Mouse (Mus musculus) G1E (cell line): ENCODE data around the gene Acvrl1. TPM values are rescaled to one million over a fixed set of nuclear protein-coding genes. Genes with fewer than 3 reads are reported as not detected.
A peak's percentile ranks its signal among the peaks of the same experiment; 100 is the strongest.

ENCODE experiments used
- ATAC-seq: 2 replicates; pipeline ENCODE4 v1.8.0; 2016; ENCODE audit warnings: mild to moderate bottlenecking; ENCODE audit not compliant: insufficient number of reproducible peaks, poor library complexity, low FRiP score, severe bottlenecking; ENCODE audit errors: extremely low read depth
- DNase-seq: peaks from one replicate; pipeline ENCODE4 v3.0.0; 2012; ENCODE audit warnings: low spot score
- H3K27me3 ChIP-seq: 2 replicates; pipeline ENCODE4 v1.6.1; 2012; ENCODE audit warnings: mild to moderate bottlenecking, low read length, inconsistent platforms; ENCODE audit not compliant: insufficient read depth
- H3K36me3 ChIP-seq: replicated peaks from 2 replicates; pipeline ENCODE3; 2012; ENCODE audit warnings: mild to moderate bottlenecking, inconsistent platforms
- H3K4me1 ChIP-seq: 2 replicates; pipeline ENCODE4 v1.6.1; 2012; ENCODE audit warnings: low read depth, low read length, inconsistent platforms, mixed read lengths; ENCODE audit not compliant: insufficient read depth
- H3K4me3 ChIP-seq: 2 replicates; pipeline ENCODE4 v1.5.1; 2012; ENCODE audit warnings: low read depth, mild to moderate bottlenecking, inconsistent platforms, low read length, moderate library complexity, mixed read lengths
- H3K9me3 ChIP-seq: replicated peaks from 2 replicates; pipeline ENCODE4 v1.6.1; 2012; ENCODE audit warnings: inconsistent platforms
- CTCF ChIP-seq: IDR thresholded peaks from 2 replicates; pipeline ENCODE4 v1.5.1; 2012; ENCODE audit warnings: low read depth, low read length, inconsistent platforms, mixed read lengths
- GATA1 ChIP-seq: IDR thresholded peaks from 2 replicates; pipeline ENCODE4 v1.6.1; 2012; ENCODE audit warnings: borderline replicate concordance, low read length, inconsistent platforms, mixed read lengths
- GATA2 ChIP-seq: IDR thresholded peaks from 2 replicates; pipeline ENCODE4 v1.6.1; 2012; ENCODE audit warnings: low read depth, low read length, inconsistent platforms, borderline replicate concordance
- POLR2AphosphoS5 ChIP-seq: IDR thresholded peaks from 2 replicates; pipeline ENCODE4 v1.6.1; 2012; ENCODE audit warnings: low read depth, low read length, inconsistent platforms; ENCODE audit not compliant: insufficient replicate concordance
- TAL1 ChIP-seq: conservative IDR thresholded peaks from 2 replicates; pipeline ENCODE4 v1.6.1; 2012; ENCODE audit warnings: low read depth, low read length, inconsistent platforms, mixed read lengths
- polyA plus RNA-seq: library from polyadenylated mRNA; stranded (reverse); fragments of >175 nt; gene quantifications from 2 replicates; pipeline ENCODE4 v1.2.3, GENCODE M21; 2012
- total RNA-seq, 2 experiments: library from RNA; stranded (forward) in 1 of 2; stranded (reverse) in 1 of 2; fragments of 200-1000 nt in 1 of 2; fragments of >200 nt in 1 of 2; fragmentation: Nextera tagmentation in 1 of 2; gene quantifications; 2 replicates each; pipeline ENCODE4 v1.2.3; 2014 to 2017

Acvrl1 gene
- total and polyA plus RNA-seq, 3 experiments: 0.02 to 0.60 TPM; not detected in 1

DNA sequence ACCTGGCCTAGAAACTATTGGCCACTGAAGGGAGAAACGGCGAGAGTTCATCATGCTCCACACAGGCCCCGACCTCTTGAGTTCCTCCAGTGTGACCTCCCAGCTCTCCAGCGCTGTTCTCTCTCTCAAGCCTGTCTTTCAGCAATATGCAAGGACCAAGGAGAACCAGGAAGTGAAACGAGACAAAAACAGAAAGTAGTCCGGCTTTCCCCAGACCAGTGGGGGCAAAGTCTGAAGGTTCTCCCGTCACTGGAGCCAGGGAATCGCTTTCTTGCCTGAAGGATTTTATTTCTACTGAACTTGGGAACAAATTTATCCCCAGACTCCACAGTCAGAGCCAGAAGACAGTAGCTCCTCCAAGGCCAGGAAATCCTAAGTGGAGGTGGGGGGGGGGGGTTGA is 16.5 kb downstream of the Acvrl1 start:
- no peaks in the 10 kb centered on the region for H3K4me1 ChIP-seq
- no peak overlapping the region for H3K4me3 ChIP-seq
- peaks cover 76% of the 10 kb centered on the region for H3K9me3 ChIP-seq
- ATAC-seq: no peak
- H3K27me3 ChIP-seq: no peaks in the 10 kb centered on the region
- DNase-seq: no peak
- no peaks in the 10 kb centered on the region for H3K36me3 ChIP-seq
- no peak for TF ChIP-seq POLR2AphosphoS5

GRCm38 (mm10) chr15:101145424-101146099 is 17.2 kb downstream of the Acvrl1 start:
- no peak for TF ChIP-seq POLR2AphosphoS5
- no peak for TF ChIP-seq GATA1
- TF ChIP-seq GATA2: no peak
- Histone ChIP-seq H3K4me3 (peak overlapping the region; percentile 45; the same call in 1 of the 2 replicates), H3K9me3 (peaks cover 71% of the 10 kb centered on the region), H3K4me1 (no peaks in the 10 kb centered on the region), H3K27me3 (no peaks in the 10 kb centered on the region), H3K36me3 (no peaks in the 10 kb centered on the region)
- ATAC-seq (peak; percentile 48), DNase-seq (no peak)

DNA sequence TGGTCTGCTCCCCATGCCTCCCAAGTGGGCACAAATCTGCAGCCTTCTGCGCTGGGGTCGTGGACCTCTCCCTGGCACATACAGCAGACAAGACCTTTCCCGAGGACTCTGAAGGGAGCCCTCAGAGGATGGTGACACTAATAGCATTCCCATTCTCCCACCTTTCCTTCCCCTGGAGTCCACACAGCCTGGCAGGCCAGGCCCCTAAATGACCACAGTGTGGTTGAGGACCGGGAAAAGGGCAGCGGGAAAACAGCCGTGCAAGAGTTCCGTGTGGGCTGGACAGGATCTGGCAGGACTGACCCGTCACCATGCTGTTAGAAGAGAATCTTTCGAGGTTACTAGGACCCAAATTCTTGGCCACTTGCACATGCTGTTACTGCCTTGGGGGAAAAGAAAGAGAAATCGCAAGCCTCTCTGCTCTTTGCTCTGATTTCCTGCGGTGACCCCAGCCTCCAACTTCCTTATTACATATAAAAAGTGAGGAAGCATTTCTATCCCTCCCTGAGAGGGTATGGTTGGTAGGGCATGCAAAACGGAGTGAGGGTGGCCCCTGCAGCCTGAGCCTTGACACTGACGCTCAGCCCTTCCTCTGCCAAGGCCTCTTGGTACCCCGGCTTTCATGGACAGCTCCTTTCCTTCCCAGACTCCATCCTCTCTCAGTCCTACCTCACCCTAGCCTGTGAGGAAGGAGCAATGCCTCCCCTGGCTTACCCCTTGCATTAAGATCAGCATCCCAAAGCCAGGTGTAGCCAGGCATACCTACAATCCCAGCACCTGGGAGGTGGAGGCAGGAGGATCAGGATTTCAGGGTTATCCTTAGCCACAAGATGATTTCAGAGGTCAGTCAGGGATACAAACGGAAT is 18.0 kb downstream of the Acvrl1 start:
- H3K27me3 ChIP-seq: no peaks in the 10 kb centered on the region
- no peaks in the 10 kb centered on the region for H3K36me3 ChIP-seq
- DNase-seq: no peak
- ATAC-seq: no peak
- TF ChIP-seq POLR2AphosphoS5 (no peak), GATA2 (no peak), GATA1 (no peak), TAL1 (no peak), CTCF (no peak)
- peaks cover 70% of the 10 kb centered on the region for H3K9me3 ChIP-seq
- H3K4me1 ChIP-seq: no peaks in the 10 kb centered on the region
- H3K4me3 ChIP-seq: no peak overlapping the region

DNA sequence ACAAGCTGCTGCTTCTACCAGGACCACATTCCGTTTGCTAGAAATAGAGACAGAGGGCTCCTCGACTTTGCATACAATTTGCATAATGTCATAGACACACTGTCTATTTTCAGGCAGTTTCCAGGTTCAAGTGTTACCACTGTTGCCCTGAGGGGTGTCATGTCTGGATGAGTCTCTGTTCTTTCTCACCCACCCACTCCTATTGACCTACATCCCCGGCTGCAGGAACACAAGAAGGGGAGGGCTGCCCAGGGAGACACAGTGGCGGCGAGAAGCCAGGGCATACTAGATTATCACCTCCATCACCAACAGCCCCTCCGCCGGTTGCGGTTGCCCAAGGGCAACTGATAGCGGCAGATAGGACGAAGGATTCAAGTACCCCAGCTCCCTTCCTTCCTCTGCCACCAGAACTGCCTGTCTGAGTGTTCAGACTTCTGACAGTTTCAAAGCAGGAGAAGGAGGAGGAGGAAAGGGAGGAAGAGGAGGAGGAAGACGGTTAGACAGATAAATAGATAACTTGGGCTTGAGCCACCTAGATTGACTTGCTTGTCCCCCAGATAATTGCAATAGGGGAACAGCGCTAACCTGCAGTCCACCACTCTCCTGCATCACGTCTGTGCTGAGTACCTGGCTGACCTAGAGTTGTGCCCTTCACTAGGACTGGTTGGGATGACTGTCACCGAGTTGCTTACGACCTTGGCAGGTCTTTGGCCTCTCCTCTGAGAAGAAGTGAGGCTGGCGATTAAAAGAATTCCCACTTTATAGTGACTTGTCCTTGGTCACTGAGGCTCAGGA is 19.0 kb downstream of the Acvrl1 start:
- Histone ChIP-seq H3K4me3 (no peak overlapping the region), H3K27me3 (no peaks in the 10 kb centered on the region), H3K9me3 (peaks cover 74% of the 10 kb centered on the region), H3K36me3 (no peaks in the 10 kb centered on the region), H3K4me1 (no peaks in the 10 kb centered on the region)
- no peak for DNase-seq
- peak; percentile 30; the same call in 1 of the 2 replicates for ATAC-seq
- no peak for TF ChIP-seq GATA1
- TF ChIP-seq TAL1: no peak
- TF ChIP-seq CTCF: no peak
- no peak for TF ChIP-seq POLR2AphosphoS5
- no peak for TF ChIP-seq GATA2

- TF ChIP-seq POLR2AphosphoS5 (no peak), CTCF (no peak), GATA1 (no peak), TAL1 (no peak), GATA2 (no peak)
- H3K9me3 ChIP-seq: peaks cover 69% of the 10 kb centered on the region
- H3K4me1 ChIP-seq: no peaks in the 10 kb centered on the region
- ATAC-seq (no peak), DNase-seq (no peak)
- H3K4me3 ChIP-seq: no peak overlapping the region
- H3K27me3 ChIP-seq: no peaks in the 10 kb centered on the region
- H3K36me3 ChIP-seq: no peaks in the 10 kb centered on the region
These were observed 19.6 kb downstream of the Acvrl1 start for GRCm38 (mm10) chr15:101147910-101148273.

DNA sequence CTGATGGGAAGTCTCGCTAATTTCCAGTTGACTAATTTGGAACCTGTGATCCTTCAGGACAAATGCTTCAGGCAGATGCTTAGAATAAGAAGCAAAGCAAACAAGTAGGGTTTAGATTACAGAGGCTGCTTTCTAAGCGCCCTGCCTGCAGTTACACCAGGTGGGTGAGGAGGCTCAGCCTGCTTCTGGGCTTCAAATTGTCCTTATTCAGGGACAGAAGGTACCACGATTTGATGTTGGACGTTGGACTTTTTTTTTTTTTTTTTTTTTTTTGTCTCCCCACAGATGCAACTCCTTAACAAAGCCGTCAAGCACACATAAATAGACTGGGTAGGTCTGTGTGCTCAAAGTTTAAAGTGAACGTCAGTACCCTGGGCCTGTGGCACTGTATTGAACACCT is 20.3 kb downstream of the Acvrl1 start:
- Histone ChIP-seq H3K36me3 (no peaks in the 10 kb centered on the region), H3K4me1 (no peaks in the 10 kb centered on the region), H3K9me3 (peaks cover 68% of the 10 kb centered on the region), H3K4me3 (no peak overlapping the region), H3K27me3 (no peaks in the 10 kb centered on the region)
- DNase-seq (no peak), ATAC-seq (no peak)
- TF ChIP-seq POLR2AphosphoS5 (no peak), CTCF (peak; percentile 29; the same call in 1 of the 2 replicates)
